Mouse (Mus musculus): ENCODE measurements around the gene Atp5e. TPM values are rescaled to one million over a fixed set of nuclear protein-coding genes. Genes with fewer than 3 reads are reported as not detected.

The Atp5e gene
- total and polyA plus RNA-seq, 3 experiments = 251 to 699 (median 673) TPM

- 0 out of 2 replicates have a peak, but pooled peaks have one; percentile 30 for TF ChIP-seq BHLHE40 (IDR thresholded peaks at IDR 0.05; ENCODE audit: low read depth, low read length)
- TF ChIP-seq CHD2 (IDR thresholded peaks at IDR 0.05; ENCODE audit: low read length) = peak; percentile 68
- no peak for TF ChIP-seq ETS1 (conservative IDR thresholded peaks at IDR 0.05; ENCODE audit: low read depth, low read length)
- H3K4me2 ChIP-seq (ENCODE audit: insufficient read depth, low read depth, poor library complexity, severe bottlenecking) = peak overlapping the region; percentile 93
- peak overlapping the region; percentile 64; the same call in 1 of the 2 replicates for H3K9ac ChIP-seq (ENCODE audit: insufficient read depth, low read depth)
- dilution Hi-C loops (cut with MboI; ENCODE audit: extremely low pct_ligation_motif_present, extremely low pct_unique_long_range_greater_than_20kb, low sequenced_read_pairs) (no loop called here), in situ Hi-C loops (cut with MboI; ENCODE audit: low pct_ligation_motif_present, low pct_unique_long_range_greater_than_20kb, low sequenced_read_pairs) (no loop called here)
- DNase-seq (ENCODE audit: extremely low read depth) = no peak
- no peaks in the 10 kb centered on the region for H3K79me2 ChIP-seq (replicated peaks; ENCODE audit: control insufficient read depth, extremely low read depth, insufficient read depth, poor library complexity, severe bottlenecking)
- no peaks in the 10 kb centered on the region for H3K36me3 ChIP-seq (replicated peaks in 1 of 2; ENCODE audit: control insufficient read depth in 1 of 2, insufficient read depth in 1 of 2, low read length in 1 of 2)
- H3K4me3 ChIP-seq (replicated peaks in 1 of 3; ENCODE audit: low read depth in 2 of 3, low read length in 2 of 3, poor library complexity in 1 of 3) = peak overlapping the region in 2 of 3 experiments; percentile 17 to 26
- no peak overlapping the region for H3K27ac ChIP-seq (ENCODE audit: insufficient read depth, low read depth)
- H3K27me3 ChIP-seq (replicated peaks) = no peaks in the 10 kb centered on the region
- H3K9me3 ChIP-seq (replicated peaks; ENCODE audit: low read length) = no peaks in the 10 kb centered on the region
- peaks cover 2 to 10% of the 10 kb centered on the region in 2 experiments for H3K4me1 ChIP-seq (ENCODE audit: control insufficient read depth in 1 of 2, insufficient read depth in 2 of 2)
Observed at GRCm38 (mm10) chr2:174502321-174502720, 38.4 kb upstream of the Atp5e start.

- Histone ChIP-seq H3K4me3 (replicated peaks in 1 of 3; ENCODE audit: low read depth in 2 of 3, low read length in 2 of 3, poor library complexity in 1 of 3) (no peak overlapping the region), H3K27me3 (replicated peaks) (no peaks in the 10 kb centered on the region), H3K27ac (ENCODE audit: insufficient read depth, low read depth) (no peak overlapping the region), H3K4me2 (ENCODE audit: insufficient read depth, low read depth, poor library complexity, severe bottlenecking) (no peak overlapping the region), H3K36me3 (replicated peaks in 1 of 2; ENCODE audit: control insufficient read depth in 1 of 2, insufficient read depth in 1 of 2, low read length in 1 of 2) (no peaks in the 10 kb centered on the region), H3K4me1 (ENCODE audit: control insufficient read depth in 1 of 2, insufficient read depth in 2 of 2) (peaks cover 2 to 10% of the 10 kb centered on the region in 2 experiments), H3K79me2 (replicated peaks; ENCODE audit: control insufficient read depth, extremely low read depth, insufficient read depth, poor library complexity, severe bottlenecking) (no peaks in the 10 kb centered on the region), H3K9ac (ENCODE audit: insufficient read depth, low read depth) (no peak overlapping the region), H3K9me3 (replicated peaks; ENCODE audit: low read length) (no peaks in the 10 kb centered on the region)
- dilution Hi-C loops (cut with MboI; ENCODE audit: extremely low pct_ligation_motif_present, extremely low pct_unique_long_range_greater_than_20kb, low sequenced_read_pairs) = no loop called here
- no peak for TF ChIP-seq KAT2A (IDR thresholded peaks at IDR 0.05; ENCODE audit: insufficient replicate concordance, low read length)
- TF ChIP-seq IRF4 (IDR thresholded peaks at IDR 0.05; ENCODE audit: low read depth, low read length) = no peak
- TF ChIP-seq USF2 (conservative IDR thresholded peaks at IDR 0.05; ENCODE audit: low read depth, low read length) = no peak
- TF ChIP-seq UBTF (IDR thresholded peaks at IDR 0.05; ENCODE audit: low read depth, low read length) = no peak
- no peak for TF ChIP-seq GABPA (IDR thresholded peaks at IDR 0.05; ENCODE audit: insufficient replicate concordance, low read depth, low read length)
- TF ChIP-seq JUN (IDR thresholded peaks at IDR 0.05; ENCODE audit: insufficient read depth, low read depth, low read length) = no peak
- no peak for TF ChIP-seq CHD1 (IDR thresholded peaks at IDR 0.05; ENCODE audit: low read depth, low read length)
- no peak for TF ChIP-seq MXI1 (IDR thresholded peaks at IDR 0.05; ENCODE audit: low read depth, low read length)
- no peak for TF ChIP-seq MYC (IDR thresholded peaks at IDR 0.05; ENCODE audit: low read depth, low read length)
- TF ChIP-seq ZMIZ1 (IDR thresholded peaks at IDR 0.05; ENCODE audit: low read depth, low read length) = no peak
- no peak for TF ChIP-seq MEF2A (IDR thresholded peaks at IDR 0.05; ENCODE audit: borderline replicate concordance, low read depth, low read length)
- TF ChIP-seq NELFE (IDR thresholded peaks at IDR 0.05; ENCODE audit: low read depth, low read length) = no peak
- no peak for TF ChIP-seq SIN3A (IDR thresholded peaks at IDR 0.05; ENCODE audit: low read length)
- TF ChIP-seq BHLHE40 (IDR thresholded peaks at IDR 0.05; ENCODE audit: low read depth, low read length) = no peak
- no peak for TF ChIP-seq TCF12 (IDR thresholded peaks at IDR 0.05; ENCODE audit: low read depth, low read length)
- TF ChIP-seq CHD2 (IDR thresholded peaks at IDR 0.05; ENCODE audit: low read length) = no peak
- in situ Hi-C loops (cut with MboI; ENCODE audit: low pct_ligation_motif_present, low pct_unique_long_range_greater_than_20kb, low sequenced_read_pairs) = no loop called here
- DNase-seq (ENCODE audit: extremely low read depth) = no peak
Observed at GRCm38 (mm10) chr2:174501517-174501916, 37.6 kb upstream of the Atp5e start.
